Mouse (Mus musculus) heart, embryonic 14.5 days (tissue): Measurements from ENCODE around the gene Ercc1. TPM values are rescaled to one million over a fixed set of nuclear protein-coding genes. Genes with fewer than 3 reads are reported as not detected.

ENCODE experiments used
- ATAC-seq: fragments of 200-750 bp; cut with Nextera tagmentation; 2 replicates; pipeline ENCODE4 v1.8.0; 2017; ENCODE audit warnings: low read depth, moderate TSS enrichment; ENCODE audit not compliant: insufficient number of reproducible peaks, insufficient read depth, low FRiP score
- H3K27ac ChIP-seq, 2 experiments: fragments of 200-500 bp in 1 of 2; fragments of 300-500 bp in 1 of 2; sonication (generic) in 1 of 2; replicated peaks in 1 of 2; 2 replicates each; pipeline ENCODE4 v1.5.1; 2012 to 2014; ENCODE audit warnings: low read depth in 2 of 2, low read length in 2 of 2, control low read depth in 1 of 2, mild to moderate bottlenecking in 1 of 2, mixed read lengths in 1 of 2; ENCODE audit not compliant: control insufficient read depth in 1 of 2, insufficient read depth in 1 of 2
- H3K27me3 ChIP-seq: fragments of 300-500 bp; sonication (generic); 2 replicates; pipeline ENCODE4 v1.6.1; 2014; ENCODE audit warnings: mild to moderate bottlenecking, low read length, control low read depth; ENCODE audit not compliant: control insufficient read depth, insufficient read depth
- H3K36me3 ChIP-seq: fragments of 300-500 bp; sonication (generic); 2 replicates; pipeline ENCODE4 v1.6.1; 2014; ENCODE audit warnings: mild to moderate bottlenecking, control low read depth, low read length, mixed read lengths; ENCODE audit not compliant: control insufficient read depth, insufficient read depth
- H3K4me1 ChIP-seq, 2 experiments: fragments of 200-500 bp in 1 of 2; fragments of 300-500 bp in 1 of 2; sonication (generic) in 1 of 2; 2 replicates each; pipeline ENCODE4 v1.6.1; 2012 to 2014; ENCODE audit warnings: low read length in 2 of 2, control low read depth in 1 of 2, mixed read lengths in 1 of 2; ENCODE audit not compliant: control insufficient read depth in 2 of 2, insufficient read depth in 2 of 2
- H3K4me2 ChIP-seq: fragments of 300-500 bp; sonication (generic); 2 replicates; pipeline ENCODE4 v1.6.1; 2014; ENCODE audit warnings: mild to moderate bottlenecking, low read length
- H3K4me3 ChIP-seq, 2 experiments: fragments of 200-500 bp in 1 of 2; fragments of 300-500 bp in 1 of 2; sonication (generic) in 1 of 2; 2 replicates each; pipeline ENCODE4 v1.5.1; 2012 to 2014; ENCODE audit warnings: low read length in 2 of 2, mild to moderate bottlenecking in 2 of 2, control low read depth in 1 of 2, low read depth in 1 of 2, moderate library complexity in 1 of 2; ENCODE audit not compliant: control insufficient read depth in 1 of 2, insufficient read depth in 1 of 2
- H3K9ac ChIP-seq: fragments of 300-500 bp; sonication (generic); 2 replicates; pipeline ENCODE4 v1.6.1; 2014; ENCODE audit warnings: mild to moderate bottlenecking, low read length
- H3K9me3 ChIP-seq: fragments of 300-500 bp; sonication (generic); 2 replicates; pipeline ENCODE4 v1.6.1; 2016; ENCODE audit warnings: low read length, control low read depth; ENCODE audit not compliant: control insufficient read depth
- WGBS: fragments of 180-500 bp; shearing (Covaris S2); extraction: QIAGEN DNeasy Blood & Tissue Kit; methylation state at CpG from one replicate; pipeline ENCODE4 v1.1.7; 2014; 5-methylcytosine and 5-hydroxymethylcytosine counted together
- polyA plus RNA-seq: library from polyadenylated mRNA; unstranded; fragments of >200 nt; fragmentation: Nextera tagmentation; extraction: Ambion mirVana; gene quantifications from 2 replicates; pipeline ENCODE4 v1.2.1, GENCODE M21; 2014

Ercc1 gene
- polyA plus RNA-seq, 1 experiment from 2014 or later, result 68.7 TPM

- WGBS, result 46% methylated on average over 7 of the region's 7 CpGs
- Histone ChIP-seq H3K4me3 (peak overlapping the region in 1 of 2 experiments; percentile 48; a peak in 1 of 4 replicates), H3K9ac (peak overlapping the region; percentile 60)
Measured at GRCm38 (mm10) chr7:19320637-19321036, 23.9 kb upstream of the Ercc1 start.

GRCm38 (mm10) chr7:19321464-19321863 lies 23.1 kb upstream of the Ercc1 start:
- H3K4me3 ChIP-seq, result no peak overlapping the region
- peaks cover 17 to 27% of the 10 kb centered on the region in 2 experiments for H3K4me1 ChIP-seq
- no peak overlapping the region for H3K9ac ChIP-seq
- no peaks in the 10 kb centered on the region for H3K9me3 ChIP-seq
- no peaks in the 10 kb centered on the region for H3K36me3 ChIP-seq
- H3K4me2 ChIP-seq, result no peak overlapping the region
- H3K27me3 ChIP-seq, result no peaks in the 10 kb centered on the region
- no peak overlapping the region for H3K27ac ChIP-seq
- ATAC-seq, result no peak
- 62% methylated on average over 5 of the region's 5 CpGs for WGBS

More at GRCm38 (mm10) chr7:19320637-19321036, 23.9 kb upstream of the Ercc1 start:
- no peak for ATAC-seq
- Histone ChIP-seq H3K4me1 (peaks cover 14 to 19% of the 10 kb centered on the region in 2 experiments), H3K27me3 (no peaks in the 10 kb centered on the region), H3K9me3 (no peaks in the 10 kb centered on the region), H3K27ac (no peak overlapping the region), H3K36me3 (no peaks in the 10 kb centered on the region), H3K4me2 (peak overlapping the region; percentile 87)

- no peaks in the 10 kb centered on the region for H3K36me3 ChIP-seq
- WGBS, result 44% methylated on average over 9 of the region's 9 CpGs
- no peak overlapping the region for H3K4me3 ChIP-seq
- no peak overlapping the region for H3K9ac ChIP-seq
- peaks cover 15 to 34% of the 10 kb centered on the region in 2 experiments for H3K4me1 ChIP-seq
- H3K4me2 ChIP-seq, result no peak overlapping the region
- no peak overlapping the region for H3K27ac ChIP-seq
- no peaks in the 10 kb centered on the region for H3K27me3 ChIP-seq
- no peak for ATAC-seq
- no peaks in the 10 kb centered on the region for H3K9me3 ChIP-seq
Measured at GRCm38 (mm10) chr7:19322489-19322888, 22.1 kb upstream of the Ercc1 start.

GRCm38 (mm10) chr7:19324221-19324620 lies 20.4 kb upstream of the Ercc1 start:
- Histone ChIP-seq H3K4me3 (no peak overlapping the region), H3K9ac (no peak overlapping the region), H3K27ac (no peak overlapping the region), H3K36me3 (no peaks in the 10 kb centered on the region), H3K4me1 (peaks cover 18 to 40% of the 10 kb centered on the region in 2 experiments), H3K9me3 (0 out of 2 replicates have a peak, but pooled peaks cover 4% of the 10 kb centered on the region), H3K27me3 (no peaks in the 10 kb centered on the region), H3K4me2 (no peak overlapping the region)
- WGBS, result 88% methylated on average over 11 of the region's 11 CpGs
- ATAC-seq, result no peak

GRCm38 (mm10) chr7:19325262-19326199 lies 19.0 kb upstream of the Ercc1 start:
- Histone ChIP-seq H3K4me3 (peak overlapping the region in 1 of 2 experiments; percentile 39; a peak in 1 of 4 replicates), H3K27ac (peak overlapping the region in 1 of 2 experiments; percentile 91; a peak in 2 of 4 replicates), H3K9ac (peak overlapping the region; percentile 60; the same call in 1 of the 2 replicates), H3K36me3 (no peaks in the 10 kb centered on the region), H3K4me1 (peaks cover 10 to 34% of the 10 kb centered on the region in 2 experiments; a peak in 3 of 4 replicates), H3K27me3 (no peaks in the 10 kb centered on the region), H3K4me2 (peak overlapping the region; percentile 80), H3K9me3 (0 out of 2 replicates have a peak, but pooled peaks cover 4% of the 10 kb centered on the region)
- no peak for ATAC-seq
- WGBS, result 61% methylated on average over 21 of the region's 21 CpGs

GRCm38 (mm10) chr7:19326359-19326758 lies 18.2 kb upstream of the Ercc1 start:
- no peaks in the 10 kb centered on the region for H3K36me3 ChIP-seq
- 0 out of 2 replicates have a peak, but pooled peaks cover 4% of the 10 kb centered on the region for H3K9me3 ChIP-seq
- H3K27ac ChIP-seq, result peak overlapping the region; percentile 88 to 91
- H3K4me1 ChIP-seq, result peaks cover 9 to 33% of the 10 kb centered on the region in 2 experiments; a peak in 3 of 4 replicates
- H3K4me3 ChIP-seq, result peak overlapping the region; percentile 39 to 46
- ATAC-seq, result peak; percentile 66; the same call in 1 of the 2 replicates
- H3K4me2 ChIP-seq, result peak overlapping the region; percentile 80
- peak overlapping the region; percentile 60 for H3K9ac ChIP-seq
- WGBS, result under 1% methylated on average over 19 of the region's 20 CpGs
- no peaks in the 10 kb centered on the region for H3K27me3 ChIP-seq

- H3K4me1 ChIP-seq, result peaks cover 11 to 36% of the 10 kb centered on the region in 2 experiments
- WGBS, result under 1% methylated on average over 22 of the region's 22 CpGs
- H3K9me3 ChIP-seq, result 0 out of 2 replicates have a peak, but pooled peaks cover 4% of the 10 kb centered on the region
- peak overlapping the region; percentile 39 to 46 for H3K4me3 ChIP-seq
- ATAC-seq, result peak; percentile 86
- H3K4me2 ChIP-seq, result peak overlapping the region; percentile 80
- H3K9ac ChIP-seq, result peak overlapping the region; percentile 60
- H3K27me3 ChIP-seq, result no peaks in the 10 kb centered on the region
- peak overlapping the region; percentile 88 to 91 for H3K27ac ChIP-seq
- no peaks in the 10 kb centered on the region for H3K36me3 ChIP-seq
Measured at GRCm38 (mm10) chr7:19327128-19327527, 17.4 kb upstream of the Ercc1 start.
